In the genomic region with DNA sequence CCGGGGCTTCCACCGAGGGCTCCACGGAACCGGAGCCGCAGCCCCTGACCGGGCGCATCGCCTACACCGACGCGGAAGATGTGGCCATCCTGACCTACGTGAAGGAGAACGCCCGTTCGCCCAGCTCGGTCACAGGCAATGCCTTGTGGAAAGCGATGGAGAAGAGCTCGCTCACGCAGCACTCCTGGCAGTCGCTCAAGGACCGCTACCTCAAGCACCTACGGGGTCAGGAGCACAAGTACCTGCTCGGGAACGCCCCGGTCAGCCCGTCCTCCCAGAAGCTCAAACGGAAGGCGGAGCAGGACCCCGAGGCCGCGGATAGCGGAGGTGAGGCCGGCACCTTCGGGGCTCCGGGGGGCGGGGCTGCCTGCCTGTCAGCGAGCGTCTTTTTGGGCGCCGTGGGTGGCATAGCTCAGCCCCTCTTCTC, we compare ENCODE assay signal across 8 mouse cellular contexts. TPM values are rescaled to one million over a fixed set of nuclear protein-coding genes. Genes with fewer than 3 reads are reported as not detected.
DNase-seq lines count a peak whose midpoint lies in the region; TF ChIP-seq lines count a peak whose summit lies in the region.

No protein-coding gene starts in this region.

- in situ Hi-C loops in ES-E14 (cut with MboI; ENCODE audit: low sequenced_read_pairs in 2 of 2, unreplicated experiment in 2 of 2) = no loop called here

- peaks cover 0 to 5% of the 10 kb centered on the region in 2 experiments; a peak in 2 of 4 replicates for H3K4me1 ChIP-seq in ES-E14 (ENCODE audit: control insufficient read depth in 2 of 2, insufficient read depth in 2 of 2, low read length in 2 of 2, poor library complexity in 1 of 2)
- H3K4me1 ChIP-seq in embryonic fibroblast, embryonic 13.5 days (ENCODE audit: control insufficient read depth, insufficient read depth, low read length) = no peaks in the 10 kb centered on the region; the same call in 1 of the 2 replicates

- DNase-seq in ES-E14 (ENCODE audit: low read depth, low spot score) = no peak
- peak; percentile 8 to 18 for DNase-seq in adrenal gland, postnatal 4 days (ENCODE audit: low spot score in 2 of 2)
- peak; percentile 38 for DNase-seq in heart, postnatal 4 days
- DNase-seq in layer of hippocampus, adult 9-11 months = peak; percentile 25
- DNase-seq in lung, postnatal 4 days = peak; percentile 57 to 74
- DNase-seq in retina, embryonic 14.5 days (ENCODE audit: low spot score) = peak; percentile 41
- DNase-seq in thymus, postnatal 25 days = peak; percentile 55

- no peak for TF ChIP-seq POLR2A in embryonic fibroblast, embryonic 13.5 days (IDR thresholded peaks at IDR 0.05; ENCODE audit: low read depth, low read length)

- peaks cover 2% of the 10 kb centered on the region; the same call in 1 of the 2 replicates for H3K36me3 ChIP-seq in ES-E14 (ENCODE audit: control insufficient read depth, insufficient read depth, low read length, poor library complexity, severe bottlenecking)

- no peak for TF ChIP-seq CTCF in embryonic fibroblast, embryonic 13.5 days (IDR thresholded peaks at IDR 0.05; ENCODE audit: borderline replicate concordance, insufficient read depth, low read length)

- H3K4me3 ChIP-seq in ES-E14 (ENCODE audit: insufficient read depth in 1 of 2, low read depth in 1 of 2, low read length in 2 of 2, poor library complexity in 1 of 2, severe bottlenecking in 1 of 2) = peak overlapping the region; percentile 89 to 93
- H3K4me3 ChIP-seq in embryonic fibroblast, embryonic 13.5 days (ENCODE audit: insufficient read depth, low read length) = peak overlapping the region; percentile 98

- no peaks in the 10 kb centered on the region for H3K9me3 ChIP-seq in ES-E14 (ENCODE audit: control insufficient read depth, insufficient read depth, low read depth, low read length)

- peak overlapping the region; percentile 89 for H3K9ac ChIP-seq in ES-E14 (ENCODE audit: insufficient read depth, low read depth, low read length, poor library complexity, severe bottlenecking)

- H3K27ac ChIP-seq in ES-E14 (ENCODE audit: insufficient read depth, low read depth, low read length, poor library complexity, severe bottlenecking) = no peak overlapping the region
- 0 out of 2 replicates have a peak overlapping the region, but pooled peaks have one; percentile 34 for H3K27ac ChIP-seq in embryonic fibroblast, embryonic 13.5 days (ENCODE audit: insufficient read depth, low read length)

TF ChIP-seq in ES-E14, 5 proteins besides CTCF, POLR2A, EP300 and RAD21:
- TF ChIP-seq ZC3H11A (IDR thresholded peaks at IDR 0.05; ENCODE audit: borderline replicate concordance, low read depth, low read length) (no peak), CHD2 (IDR thresholded peaks at IDR 0.05; ENCODE audit: low read depth, low read length) (no peak), MAFK (IDR thresholded peaks at IDR 0.05; ENCODE audit: insufficient read depth, low read depth, low read length) (no peak), HCFC1 (IDR thresholded peaks at IDR 0.05; ENCODE audit: borderline replicate concordance, insufficient read depth, low read length) (no peak), ZNF384 (IDR thresholded peaks at IDR 0.05; ENCODE audit: low read depth, low read length) (no peak)

RNA-seq across cellular contexts. Expression of a gene that starts 0.6 kb away (rescaled TPM):
- 5.3 and 9.7 TPM in 2 replicates for total RNA-seq in ES-E14 (2012; rRNA removed)
- 10 to 100 TPM; 23.2 to 24.2 TPM for total RNA-seq in adrenal gland, postnatal 4 days (2021)
- 7.5 and 8.0 TPM in 2 replicates for polyA plus RNA-seq in embryonic fibroblast, embryonic 13.5 days (2011; ENCODE audit: insufficient read length, low read depth, missing spikeins)
- total RNA-seq in heart, postnatal 4 days (2021) = 10 to 100 TPM; 11.3 to 12.6 TPM

RNA-seq across cellular contexts. Expression of a gene that starts 0.7 kb away (rescaled TPM):
- 218 and 267 TPM in 2 replicates for total RNA-seq in ES-E14 (2012; rRNA removed)
- total RNA-seq in adrenal gland, postnatal 4 days (2021) = 100 to 1,000 TPM; 131 to 133 TPM
- 141 and 154 TPM in 2 replicates for polyA plus RNA-seq in embryonic fibroblast, embryonic 13.5 days (2011; ENCODE audit: insufficient read length, low read depth, missing spikeins)
- total RNA-seq in heart, postnatal 4 days (2021) = 100 to 1,000 TPM; 100 to 105 TPM

RNA-seq across cellular contexts. Expression of a gene that starts 3.0 kb away (rescaled TPM):
- not detected in 2 replicates for total RNA-seq in ES-E14 (2012; rRNA removed)
- total RNA-seq in adrenal gland, postnatal 4 days (2021) = not detected
- polyA plus RNA-seq in embryonic fibroblast, embryonic 13.5 days (2011; ENCODE audit: insufficient read length, low read depth, missing spikeins) = 0.33 TPM in 1 of 2 replicates, not detected in the other
- under 1 TPM in 1 of 2 experiments, not detected in 1; 0.33 TPM for total RNA-seq in heart, postnatal 4 days (2021)

RNA-seq across cellular contexts. Expression of a gene that starts 19.7 kb away (rescaled TPM):
- total RNA-seq in ES-E14 (2012; rRNA removed) = 11.0 and 14.6 TPM in 2 replicates
- total RNA-seq in adrenal gland, postnatal 4 days (2021) = 1 to 10 TPM; 3.6 TPM
- 3.7 and 4.2 TPM in 2 replicates for polyA plus RNA-seq in embryonic fibroblast, embryonic 13.5 days (2011; ENCODE audit: insufficient read length, low read depth, missing spikeins)
- 1 to 10 TPM; 1.4 to 1.5 TPM for total RNA-seq in heart, postnatal 4 days (2021)
